Mouse (Mus musculus) spleen, adult 12 weeks (tissue): Measurements from ENCODE around the gene Gm21477.
"Not testable (repeated sequence)": the region's sequence is repeated elsewhere in the genome, so short reads cannot be mapped to it uniquely, and the experiment has no call there.

Experiments
- DNase-seq: peaks from one replicate; pipeline ENCODE4 v3.0.0; 2022; ENCODE audit warnings: low spot score

Gm21477 gene

GRCm38 (mm10) chrY:87116521-87116920, at the start of gene Gm21477:
Gm21477 (plus strand) TSS chrY:87116821.
- not testable (repeated sequence) for DNase-seq
